Mouse (Mus musculus) adrenal gland, postnatal 14 days (tissue): ENCODE measurements around the gene Fam151a. TPM values are rescaled to one million over a fixed set of nuclear protein-coding genes. Genes with fewer than 3 reads are reported as not detected.
"Not testable (repeated sequence)": the region's sequence is repeated elsewhere in the genome, so short reads cannot be mapped to it uniquely, and the experiment has no call there.

Experiments
- DNase-seq: peaks from one replicate; pipeline ENCODE4 v3.0.0; 2021; ENCODE audit warnings: mixed read lengths
- total RNA-seq: library from RNA; stranded (reverse); gene quantifications from 2 replicates; pipeline ENCODE4 v1.2.3, GENCODE M21; 2021

The Fam151a gene
- total RNA-seq, 1 experiment from 2014 or later = not detected

DNA sequence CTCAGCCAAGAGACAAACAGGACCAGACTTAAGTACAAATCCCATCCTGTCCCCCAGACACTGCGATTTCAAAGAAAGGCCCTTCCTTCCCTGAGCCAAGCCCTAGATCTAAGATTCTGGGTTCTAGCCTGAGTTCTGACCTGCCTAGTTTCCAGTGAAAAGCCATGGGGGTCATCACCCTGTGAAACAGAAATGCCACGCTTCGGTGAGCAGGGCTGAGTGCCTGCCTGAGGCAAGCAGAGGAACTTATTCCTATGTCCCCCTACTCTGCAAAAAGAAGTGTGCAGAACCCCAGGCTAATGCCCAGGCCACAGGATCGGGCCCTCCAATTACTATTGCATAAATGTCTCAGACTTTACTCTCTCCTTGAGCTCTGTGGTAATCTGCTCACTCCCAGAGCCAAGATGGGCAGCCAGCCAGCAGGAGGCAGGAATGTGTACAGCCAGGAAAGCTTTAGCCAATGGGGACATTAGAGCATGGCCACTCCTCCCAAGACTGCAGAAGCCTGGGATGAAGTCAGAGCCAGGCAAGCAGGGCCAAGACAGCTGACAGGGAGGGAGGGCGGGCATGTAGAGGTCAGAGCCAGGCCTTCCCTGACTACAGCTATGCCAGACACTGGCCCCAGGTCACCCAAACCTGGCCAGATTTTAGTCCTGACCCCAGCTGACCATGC is 44.6 kb downstream of the Fam151a start:
- peak; percentile 98 for DNase-seq

DNA sequence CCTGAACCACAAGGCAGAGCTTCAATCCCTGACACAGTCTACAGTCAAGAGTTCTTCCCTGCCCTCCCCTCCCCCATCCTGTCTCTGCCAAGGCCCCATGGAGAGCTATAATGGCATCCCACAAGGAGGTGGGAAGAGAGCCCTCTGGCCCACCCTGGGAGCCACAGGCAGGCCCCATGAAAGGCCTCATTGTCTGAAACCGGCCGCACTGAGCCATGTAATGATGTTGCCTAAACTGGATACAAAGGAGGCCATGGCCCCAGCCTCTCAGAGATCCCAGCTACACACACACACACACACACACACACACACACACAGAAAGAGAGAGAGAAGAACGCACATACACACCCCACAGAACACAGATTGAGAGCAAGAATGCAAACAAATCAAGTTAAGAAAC is 46.4 kb downstream of the Fam151a start:
- DNase-seq = no peak

DNA sequence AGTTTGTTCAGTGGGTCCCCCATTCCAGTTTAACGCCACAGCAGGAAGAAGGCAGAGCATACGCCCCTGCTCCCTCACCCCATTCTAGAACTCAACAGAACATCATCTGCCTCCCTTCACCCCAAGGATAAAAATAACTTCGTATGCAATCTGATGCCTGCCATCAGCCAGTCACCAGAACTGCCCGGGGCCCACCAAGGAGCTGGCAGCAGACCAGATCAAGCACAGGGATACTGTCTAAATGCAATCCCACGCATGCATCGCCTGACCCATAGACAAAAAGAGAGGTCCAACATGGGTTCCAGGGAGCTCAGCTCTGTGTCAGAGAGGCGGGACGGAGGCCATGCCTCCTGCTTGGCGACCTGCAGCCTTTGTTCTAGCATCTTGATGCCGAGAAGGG is 49.4 kb downstream of the Fam151a start:
- no peak for DNase-seq

DNA sequence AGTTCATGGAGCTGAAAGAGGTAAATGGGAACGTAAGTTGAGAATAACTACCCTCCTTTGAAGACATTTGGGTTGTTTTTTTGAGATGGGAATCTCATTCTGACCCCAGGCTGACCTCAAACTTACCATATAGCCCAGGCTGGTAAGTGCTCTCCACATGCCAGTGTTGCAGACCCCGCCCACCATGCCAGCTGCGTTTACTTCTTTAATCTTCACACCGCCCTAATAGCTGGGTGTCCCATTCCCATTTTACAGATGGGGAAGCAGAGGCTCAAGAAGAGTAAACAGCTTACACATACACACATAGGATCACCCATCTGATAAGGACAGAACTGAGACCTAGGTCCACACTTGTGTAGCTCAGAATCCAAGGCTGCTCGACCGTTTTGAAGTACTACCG is 51.1 kb downstream of the Fam151a start:
- DNase-seq = no peak

DNA sequence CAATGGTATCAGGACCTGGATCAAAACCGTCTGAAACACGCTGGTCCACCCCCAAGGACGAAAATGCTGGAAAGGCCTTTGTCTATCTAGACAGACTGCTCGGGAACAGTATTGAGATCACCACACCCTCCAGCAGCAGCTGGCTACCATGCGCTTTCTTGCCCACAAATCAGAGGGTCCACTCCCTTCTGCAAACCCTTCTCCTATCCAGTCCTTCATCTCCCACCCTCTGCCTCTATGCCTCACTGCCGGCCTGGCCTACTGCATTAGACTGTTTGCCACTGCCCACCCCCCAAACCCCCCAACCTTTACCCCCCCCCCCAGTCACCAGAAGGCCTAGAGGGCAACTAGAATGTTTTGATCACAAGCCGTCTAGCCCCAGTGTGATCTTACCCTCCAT is 51.7 kb downstream of the Fam151a start:
- DNase-seq = no peak

DNA sequence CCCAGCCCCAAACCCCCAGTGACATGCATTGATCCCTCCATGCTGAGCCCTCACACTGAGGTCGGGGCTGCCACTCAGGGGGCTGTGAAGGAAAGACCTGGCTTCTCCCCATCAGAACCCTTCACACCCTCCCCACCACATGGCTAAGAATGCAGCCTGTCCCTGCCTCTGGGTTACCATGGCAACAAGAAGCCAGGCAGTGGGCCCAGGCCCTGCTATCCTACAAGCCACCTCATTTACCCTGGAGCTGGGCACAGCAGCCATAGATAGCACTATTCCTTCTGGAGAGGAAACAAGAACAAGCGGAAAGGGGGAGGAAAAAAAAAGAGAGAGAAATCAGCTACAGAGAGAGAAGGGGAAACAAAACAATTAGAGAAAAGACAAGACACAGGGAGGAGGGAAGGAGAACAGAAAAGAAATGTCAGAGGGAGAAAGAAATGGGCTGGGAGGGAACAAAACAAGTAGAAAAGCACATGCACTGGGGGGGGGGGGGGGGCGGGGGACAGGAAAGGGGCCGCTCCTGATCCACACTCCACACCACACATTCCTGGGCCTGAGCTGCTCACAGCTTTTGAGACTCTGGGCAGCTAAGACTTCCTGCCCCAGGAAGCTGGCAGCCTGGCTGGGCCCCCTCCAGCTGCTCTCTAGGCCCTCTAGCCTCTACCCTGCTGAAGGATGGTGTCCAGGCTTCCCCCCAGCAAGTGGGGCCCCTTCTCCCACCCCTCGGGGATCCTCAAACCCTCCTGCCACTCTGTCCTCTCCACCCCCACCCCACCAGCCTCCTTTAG is 52.3 kb downstream of the Fam151a start:
- peak; percentile 43 for DNase-seq

DNA sequence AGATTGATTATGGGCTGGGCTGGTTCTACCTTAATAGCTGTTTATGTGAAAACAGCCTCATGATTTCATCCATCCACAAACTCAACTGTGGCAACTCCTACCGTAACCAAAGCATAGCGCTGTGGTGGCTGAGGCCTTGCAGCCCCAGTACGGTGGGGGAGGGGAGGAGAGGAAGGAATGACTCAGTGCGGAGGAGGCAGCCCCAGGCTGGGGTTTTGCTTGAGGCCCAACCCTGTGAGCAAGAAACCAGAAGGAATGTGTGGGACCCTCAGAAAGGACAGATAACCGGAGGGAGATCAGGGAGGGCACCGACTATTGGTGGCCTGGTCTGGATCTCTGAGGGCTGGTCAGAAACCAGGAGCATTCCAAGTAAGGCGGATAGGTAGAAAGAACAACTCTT is 54.1 kb downstream of the Fam151a start:
- DNase-seq = peak; percentile 72

DNA sequence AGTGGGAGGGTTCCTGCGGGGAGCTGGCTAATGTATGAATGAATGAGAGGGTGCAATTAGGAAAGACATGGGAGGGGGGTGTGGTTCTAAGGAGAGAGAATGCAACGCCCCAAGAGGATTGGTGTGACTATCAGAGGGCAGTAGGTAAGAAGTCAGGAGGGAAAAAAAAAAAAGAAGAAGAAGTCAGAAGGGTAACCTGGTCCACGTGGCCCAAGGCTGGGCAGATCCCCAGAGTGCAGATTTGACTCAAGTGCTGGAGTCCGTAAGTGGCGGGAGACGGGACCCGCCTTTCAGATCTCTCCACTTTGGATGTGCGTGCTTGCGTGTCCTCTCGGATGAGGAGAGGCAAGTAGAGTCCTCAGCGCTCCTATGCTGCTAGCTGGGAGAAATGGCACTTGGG is 54.9 kb downstream of the Fam151a start:
- peak; percentile 37 for DNase-seq

DNA sequence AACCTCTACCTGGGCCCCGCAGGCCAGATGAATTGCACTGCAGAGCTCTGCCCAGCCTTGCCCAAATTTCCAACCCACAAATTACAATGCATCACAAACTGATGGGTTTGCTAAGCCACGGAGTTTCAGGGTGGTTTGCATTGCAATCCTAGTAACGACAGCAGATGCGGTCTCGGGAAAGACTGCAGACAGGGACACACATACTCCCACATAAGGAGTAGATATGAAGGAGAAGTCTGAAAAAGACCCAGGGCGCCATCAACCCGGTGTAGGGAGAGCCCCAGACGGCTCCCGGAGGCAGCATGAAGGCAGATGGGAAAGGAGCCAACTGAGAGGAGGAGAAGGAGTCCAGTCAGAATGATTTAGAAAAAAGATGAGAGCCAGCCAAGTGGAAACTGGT is 56.0 kb downstream of the Fam151a start:
- DNase-seq = no peak

DNA sequence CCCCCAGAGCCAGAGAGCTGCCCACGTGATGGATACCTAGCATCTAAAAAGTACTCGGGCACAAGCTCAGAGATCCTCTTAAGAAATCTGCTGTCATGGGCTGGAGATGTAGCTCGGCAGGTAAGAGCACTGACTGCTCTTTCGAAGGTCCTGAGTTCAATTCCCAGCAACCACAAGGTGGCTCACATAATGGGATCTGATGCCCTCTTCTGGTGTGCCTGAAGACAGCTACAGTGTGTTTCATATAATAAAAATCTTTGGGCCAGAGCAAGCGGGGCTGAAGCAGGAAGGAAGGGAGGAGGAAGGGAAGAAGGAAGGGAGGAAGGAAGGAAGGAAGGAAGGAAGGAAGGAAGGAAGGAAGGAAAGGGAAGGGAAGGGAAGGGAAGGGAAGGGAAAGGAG is 56.5 kb downstream of the Fam151a start:
- DNase-seq = not testable (repeated sequence)

DNA sequence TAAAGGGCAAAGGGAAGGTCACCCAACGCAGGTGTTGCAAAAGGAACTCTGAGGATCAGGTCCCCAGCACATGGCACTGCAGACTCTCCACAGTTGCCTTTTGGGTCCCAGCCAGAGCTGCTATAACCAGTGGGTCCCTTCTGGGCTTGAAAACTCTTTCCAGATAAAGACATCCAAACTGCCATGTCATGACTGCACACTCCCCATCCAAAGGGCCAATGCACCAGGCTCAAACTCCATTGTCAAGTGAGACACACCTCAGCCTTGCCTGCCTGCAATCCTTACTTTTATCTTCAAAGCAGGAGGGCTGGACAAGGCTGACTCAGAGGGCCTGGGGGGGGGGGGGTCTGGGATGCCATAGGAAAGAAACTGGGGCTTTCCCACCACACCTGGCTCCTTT is 57.2 kb downstream of the Fam151a start:
- DNase-seq = no peak

DNA sequence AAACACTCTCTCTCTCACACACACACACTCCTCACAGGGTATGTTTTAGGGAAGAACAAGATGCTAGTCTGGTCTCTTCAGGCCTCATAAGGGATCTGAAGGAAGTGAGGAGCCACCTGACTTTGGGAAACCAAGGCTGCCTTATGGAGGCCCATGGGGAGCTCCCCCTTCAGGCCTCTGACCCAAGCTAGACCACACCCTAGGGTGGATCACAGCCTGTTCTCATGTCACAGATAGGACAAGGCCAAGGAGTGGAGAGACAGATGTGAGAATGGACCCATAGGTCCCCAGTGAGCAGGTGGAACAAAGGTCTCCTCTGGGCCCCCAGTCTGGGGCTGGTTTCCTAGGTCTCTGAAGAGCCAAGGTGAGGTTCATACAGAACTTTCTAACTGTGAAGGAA is 58.6 kb downstream of the Fam151a start:
- no peak for DNase-seq

DNA sequence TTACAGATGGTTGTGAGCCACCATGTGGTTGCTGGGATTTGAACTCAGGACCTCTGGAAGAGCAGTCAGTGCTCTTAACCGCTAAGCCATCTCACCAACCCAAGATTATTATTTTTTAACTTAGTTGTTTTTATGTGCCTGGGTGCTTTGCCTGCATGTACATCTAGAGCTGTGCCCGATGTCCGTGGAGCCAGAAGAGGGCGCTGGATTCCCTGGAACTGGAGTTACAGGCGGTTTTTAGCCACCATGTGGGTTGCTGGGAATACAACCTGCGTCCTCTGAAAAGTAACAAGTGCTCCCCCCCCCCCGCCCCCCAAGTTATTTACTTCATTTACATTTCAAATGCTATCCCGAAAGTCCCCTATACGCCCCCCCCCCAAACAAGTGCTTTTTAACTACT is 60.1 kb downstream of the Fam151a start:
- not testable (repeated sequence) for DNase-seq

DNA sequence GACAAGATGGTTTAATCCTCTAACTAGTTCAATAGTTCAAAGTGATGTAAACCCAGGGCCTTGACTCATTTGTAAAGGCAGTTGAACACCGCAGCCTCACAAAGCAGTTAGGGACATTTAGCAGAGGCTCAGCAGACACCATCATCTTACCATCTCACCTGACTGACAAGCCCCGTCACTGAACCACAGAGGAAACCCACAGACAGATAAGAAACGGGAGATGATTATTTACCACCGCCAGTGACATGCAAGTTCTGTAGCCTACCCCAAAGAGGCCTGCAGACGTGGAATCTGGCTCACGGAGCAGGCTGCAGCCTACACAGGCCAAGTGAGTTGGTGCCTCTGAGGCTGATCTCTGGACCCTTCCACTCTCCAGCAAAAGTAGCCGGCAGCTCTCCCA is 60.6 kb downstream of the Fam151a start:
- no peak for DNase-seq

DNA sequence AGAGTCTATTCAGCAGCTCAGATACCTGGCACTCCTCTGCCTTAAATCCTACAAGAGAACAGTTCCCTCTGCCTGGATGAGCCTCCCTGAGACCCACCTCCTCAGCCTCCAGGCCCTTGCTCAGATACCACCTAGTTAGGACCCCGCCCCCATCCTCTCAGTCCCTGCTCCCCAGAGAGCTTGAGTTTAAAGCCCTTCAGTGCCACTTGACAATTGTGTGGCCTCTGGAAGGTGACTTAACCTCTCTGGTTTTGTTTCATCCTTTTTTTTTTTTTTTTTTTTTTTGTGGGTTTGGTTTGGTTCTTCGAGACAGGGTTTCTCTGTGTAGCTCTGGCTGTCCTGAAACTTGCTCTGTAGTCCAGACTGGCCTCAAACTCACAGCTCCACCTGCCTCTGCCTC is 61.6 kb downstream of the Fam151a start:
- DNase-seq = no peak

Other genes starting within 250 kb of the Fam151a start
- gene Bsnd, start 241.6 kb upstream of the Fam151a start, total RNA-seq = not detected in 2 replicates
- 48.8 and 110 TPM in 2 replicates for gene Dhcr24, start 172.9 kb upstream of the Fam151a start, total RNA-seq
- not detected in 2 replicates for gene Lexm, start 116.6 kb upstream of the Fam151a start, total RNA-seq
- not detected in 2 replicates for gene Ttc22, start 111.5 kb upstream of the Fam151a start, total RNA-seq
- gene Pars2, start 82.8 kb upstream of the Fam151a start, total RNA-seq = 6.3 and 8.6 TPM in 2 replicates
- gene Ttc4, start 54.9 kb upstream of the Fam151a start, total RNA-seq = 26.0 and 30.3 TPM in 2 replicates
- 0.41 and 2.9 TPM in 2 replicates for gene Mroh7, start 3.0 kb upstream of the Fam151a start, total RNA-seq
- gene Acot11, start 71.1 kb downstream of the Fam151a start, total RNA-seq = 55.2 and 61.6 TPM in 2 replicates
- gene Ssbp3, start 176.8 kb downstream of the Fam151a start, total RNA-seq = 60.6 and 66.3 TPM in 2 replicates